In genomic region chr8:9025872-9026271, GRCm38 (mm10) we compare ENCODE assay signal across 23 mouse cellular contexts.
"Had no signal": no experiment of that assay in that cellular context is flagged by ENCODE, and none has a peak within 500 bp of the region (broad histone marks: within the 10 kb centered on the region; RNA-seq: fewer than 3 reads in every experiment).

No protein-coding gene starts in this region.

- DNase-seq: gastrocnemius, postnatal 14 days; gastrocnemius, postnatal 36 days; heart, adult 18-20 months; heart, postnatal 10 days; kidney, adult 11 months; kidney, adult 2 months; kidney, adult 9 months; kidney, postnatal 10 days; kidney, postnatal 36 days; layer of hippocampus, adult 9-11 months; layer of hippocampus, postnatal 36 days; left cerebral cortex, postnatal 4 days; liver, embryonic 13.5 days had no signal

- H3K9me3 ChIP-seq: heart, embryonic 10.5 days; heart, embryonic 12.5 days; hindbrain, embryonic 13.5 days; hindbrain, embryonic 15.5 days; limb, embryonic 13.5 days; limb, embryonic 15.5 days; liver, embryonic 13.5 days; liver, embryonic 15.5 days had no signal

- H3K27me3 ChIP-seq: heart, embryonic 12.5 days; hindbrain, embryonic 13.5 days; hindbrain, embryonic 15.5 days; limb, embryonic 13.5 days; limb, embryonic 15.5 days; liver, embryonic 13.5 days; liver, embryonic 15.5 days had no signal

- H3K9ac ChIP-seq: heart, embryonic 12.5 days; hindbrain, embryonic 13.5 days; hindbrain, embryonic 15.5 days; limb, embryonic 13.5 days; limb, embryonic 15.5 days; liver, embryonic 13.5 days; liver, embryonic 15.5 days had no signal

- H3K27ac ChIP-seq: heart, embryonic 10.5 days; hindbrain, embryonic 13.5 days; hindbrain, embryonic 15.5 days; hindbrain, postnatal 0 days; limb, embryonic 13.5 days; limb, embryonic 15.5 days; liver, embryonic 13.5 days; liver, embryonic 15.5 days had no signal

- H3K36me3 ChIP-seq: heart, embryonic 10.5 days; heart, embryonic 12.5 days; hindbrain, embryonic 13.5 days; hindbrain, embryonic 15.5 days; limb, embryonic 13.5 days; limb, embryonic 15.5 days; liver, embryonic 13.5 days; liver, embryonic 15.5 days had no signal

- ATAC-seq: forebrain, embryonic 16.5 days; hindbrain, postnatal 0 days had no signal

- H3K4me2 ChIP-seq: heart, embryonic 12.5 days; hindbrain, embryonic 13.5 days; hindbrain, embryonic 15.5 days; limb, embryonic 13.5 days; limb, embryonic 15.5 days; liver, embryonic 11.5 days; liver, embryonic 13.5 days; liver, embryonic 15.5 days had no signal

- H3K4me3 ChIP-seq: heart, embryonic 10.5 days; heart, embryonic 12.5 days; hindbrain, embryonic 13.5 days; hindbrain, embryonic 15.5 days; limb, embryonic 13.5 days; limb, embryonic 15.5 days; liver, embryonic 13.5 days; liver, embryonic 15.5 days had no signal

- H3K4me1 ChIP-seq: heart, embryonic 12.5 days; hindbrain, embryonic 13.5 days; hindbrain, embryonic 15.5 days; limb, embryonic 15.5 days; liver, embryonic 13.5 days; liver, embryonic 15.5 days had no signal
